ENCODE assay signal across 8 mouse cellular contexts in the genomic region with DNA sequence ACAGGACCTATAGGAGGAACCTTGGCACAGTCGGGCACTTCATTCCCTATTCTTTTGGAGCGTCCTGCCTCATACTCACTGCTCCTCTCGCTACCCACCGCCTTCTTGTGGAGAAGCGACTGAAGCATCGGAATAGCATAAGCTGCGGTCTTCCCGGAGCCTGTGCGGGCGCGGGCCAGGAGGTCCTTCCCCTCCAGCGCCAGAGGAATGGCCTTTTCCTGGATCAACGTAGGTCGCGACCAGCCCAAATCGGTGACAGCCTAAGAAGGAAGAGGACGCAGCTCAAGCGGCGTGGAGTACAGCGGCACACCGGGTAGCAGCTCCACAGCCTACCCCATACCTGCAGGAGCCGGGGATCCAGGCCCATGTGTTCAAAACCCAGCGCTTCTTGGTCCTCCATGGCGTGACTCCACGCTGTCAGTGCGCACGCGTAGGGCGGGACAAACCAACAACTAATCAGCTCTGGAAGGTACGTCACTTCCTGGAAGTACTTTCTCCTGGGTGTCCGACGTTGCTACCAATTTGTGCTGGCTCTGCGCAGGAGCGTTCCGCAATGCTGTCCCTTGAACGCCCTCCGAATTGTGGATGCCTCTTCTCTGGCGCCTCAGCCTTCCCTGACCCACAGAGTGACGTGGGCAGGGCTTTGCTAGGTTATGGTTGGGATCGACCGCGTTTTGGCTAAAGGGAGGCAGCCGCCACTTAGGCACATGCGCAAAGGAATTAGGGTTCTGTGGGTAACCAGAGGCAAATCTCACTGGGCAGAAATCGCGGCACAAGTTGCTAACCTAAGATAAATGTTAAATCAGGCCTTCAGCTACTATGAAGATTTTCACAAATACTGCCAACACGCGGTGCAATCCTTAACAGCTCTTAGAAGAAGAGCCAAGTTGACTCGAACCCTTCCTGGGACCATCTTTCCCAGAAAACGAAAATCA. TPM values are rescaled to one million over a fixed set of nuclear protein-coding genes. Genes with fewer than 3 reads are reported as not detected.
A peak's percentile ranks its signal among the peaks of the same experiment; 100 is the strongest.
DNase-seq lines count a peak whose midpoint lies in the region; ATAC-seq and TF ChIP-seq lines count a peak whose summit lies in the region.

A gene (minus strand): TSS at position 453 of the 935 bp plus-strand sequence.

- no peaks in the 10 kb centered on the region for H3K27me3 ChIP-seq in embryonic facial prominence, embryonic 14.5 days (replicated peaks; ENCODE audit: control insufficient read depth, insufficient read depth, low read length)
- H3K27me3 ChIP-seq in heart, adult 2 months (ENCODE audit: control insufficient read depth, insufficient read depth, low read length): no peaks in the 10 kb centered on the region
- no peaks in the 10 kb centered on the region for H3K27me3 ChIP-seq in limb, embryonic 13.5 days
- no peaks in the 10 kb centered on the region for H3K27me3 ChIP-seq in midbrain, embryonic 16.5 days (ENCODE audit: control insufficient read depth, insufficient read depth, low read depth, low read length)

- peak within 1 kb of the TSS; percentile 90 for H3K4me2 ChIP-seq in embryonic facial prominence, embryonic 14.5 days (ENCODE audit: low read depth, low read length)
- H3K4me2 ChIP-seq in limb, embryonic 13.5 days (replicated peaks): peak within 1 kb of the TSS; percentile 96
- peak within 1 kb of the TSS; percentile 97 for H3K4me2 ChIP-seq in midbrain, embryonic 16.5 days (ENCODE audit: low read length)

- no peak for TF ChIP-seq CTCF in heart, adult 2 months (IDR thresholded peaks at IDR 0.05)

- H3K27ac ChIP-seq in embryonic facial prominence, embryonic 14.5 days (replicated peaks; ENCODE audit: low read depth, low read length): peak within 1 kb of the TSS; percentile 97
- peak within 1 kb of the TSS; percentile 97 for H3K27ac ChIP-seq in heart, adult 2 months
- peak within 1 kb of the TSS; percentile 95 for H3K27ac ChIP-seq in limb, embryonic 13.5 days
- H3K27ac ChIP-seq in midbrain, embryonic 16.5 days (ENCODE audit: low read length): peak within 1 kb of the TSS; percentile 95

- peak within 1 kb of the TSS; percentile 77 for H3K9ac ChIP-seq in embryonic facial prominence, embryonic 14.5 days (ENCODE audit: low read depth, low read length)
- H3K9ac ChIP-seq in heart, adult 2 months (ENCODE audit: low read depth, low read length): peak within 1 kb of the TSS; percentile 86
- peak within 1 kb of the TSS; percentile 93 for H3K9ac ChIP-seq in limb, embryonic 13.5 days
- H3K9ac ChIP-seq in midbrain, embryonic 16.5 days (ENCODE audit: low read depth, low read length): peak within 1 kb of the TSS; percentile 83

- no peaks in the 10 kb centered on the region for H3K9me3 ChIP-seq in embryonic facial prominence, embryonic 14.5 days (ENCODE audit: control insufficient read depth, low read length)
- no peaks in the 10 kb centered on the region for H3K9me3 ChIP-seq in limb, embryonic 13.5 days
- H3K9me3 ChIP-seq in midbrain, embryonic 16.5 days (replicated peaks; ENCODE audit: control insufficient read depth, low read length, poor library complexity, severe bottlenecking): no peaks in the 10 kb centered on the region

- peak; percentile 99 for DNase-seq in 3T3-L1 (ENCODE audit: low read depth, low spot score)
- peak; percentile 60 to 80 for DNase-seq in adrenal gland, postnatal 4 days (ENCODE audit: low spot score in 2 of 2)
- peak; percentile 98 for DNase-seq in embryonic facial prominence, embryonic 14.5 days (ENCODE audit: low spot score)
- DNase-seq in heart, adult 2 months: peak; percentile 90 to 92
- DNase-seq in kidney, adult 8-10 months: peak; percentile 93
- DNase-seq in spleen, postnatal 10 days (ENCODE audit: low spot score in 2 of 2): peak; percentile 80 to 94

- no peaks in the 10 kb centered on the region; the same call in 1 of the 2 replicates for H3K79me2 ChIP-seq in heart, adult 2 months (replicated peaks; ENCODE audit: control insufficient read depth, insufficient read depth, low read length)

- WGBS in embryonic facial prominence, embryonic 14.5 days: 2% methylated on average over 45 of the region's 50 CpGs
- 2% methylated on average over 50 of the region's 50 CpGs for WGBS in heart, adult 2 months
- WGBS in limb, embryonic 13.5 days: 3% methylated on average over 50 of the region's 50 CpGs
- WGBS in midbrain, embryonic 16.5 days: 1% methylated on average over 50 of the region's 50 CpGs

- H3K4me3 ChIP-seq in embryonic facial prominence, embryonic 14.5 days (ENCODE audit: low read depth, low read length): peak within 1 kb of the TSS; percentile 68
- peak within 1 kb of the TSS; percentile 91 for H3K4me3 ChIP-seq in heart, adult 2 months
- peak within 1 kb of the TSS; percentile 97 for H3K4me3 ChIP-seq in limb, embryonic 13.5 days
- H3K4me3 ChIP-seq in midbrain, embryonic 16.5 days (ENCODE audit: low read depth, low read length): peak within 1 kb of the TSS; percentile 83

- peak; percentile 93 for TF ChIP-seq POLR2A in heart, adult 2 months (IDR thresholded peaks at IDR 0.05; ENCODE audit: insufficient read depth, low read depth, low read length)

- peaks cover 66% of the 10 kb centered on the region for H3K36me3 ChIP-seq in embryonic facial prominence, embryonic 14.5 days (ENCODE audit: control insufficient read depth, insufficient read depth, low read length)
- no peaks in the 10 kb centered on the region; the same call in 1 of the 2 replicates for H3K36me3 ChIP-seq in heart, adult 2 months (ENCODE audit: control insufficient read depth, insufficient read depth, low read length)
- H3K36me3 ChIP-seq in limb, embryonic 13.5 days: peaks cover 67% of the 10 kb centered on the region
- peaks cover 30% of the 10 kb centered on the region for H3K36me3 ChIP-seq in midbrain, embryonic 16.5 days (ENCODE audit: control insufficient read depth, insufficient read depth, low read length)

- H3K4me1 ChIP-seq in embryonic facial prominence, embryonic 14.5 days (ENCODE audit: control insufficient read depth, insufficient read depth, low read length): peaks cover 5% of the 10 kb centered on the region
- H3K4me1 ChIP-seq in heart, adult 2 months (ENCODE audit: control insufficient read depth, insufficient read depth, low read length): peaks cover 5% of the 10 kb centered on the region
- H3K4me1 ChIP-seq in limb, embryonic 13.5 days: peaks cover 13% of the 10 kb centered on the region
- peaks cover 21% of the 10 kb centered on the region for H3K4me1 ChIP-seq in midbrain, embryonic 16.5 days (ENCODE audit: control insufficient read depth, insufficient read depth, low read length)

- TF ChIP-seq EP300 in heart, adult 2 months (IDR thresholded peaks at IDR 0.05; ENCODE audit: insufficient read depth, low read depth, low read length): peak; percentile 87

- intact Hi-C loops in heart, adult 2 months (cut with DNase I): loop anchor here (2.0 to 10.0 kb wide), 2 partner anchors 67 to 563 kb away; a partner anchor contains a TSS

- ATAC-seq in embryonic facial prominence, embryonic 14.5 days (ENCODE audit: low read depth): peak; percentile 98
- ATAC-seq in limb, embryonic 13.5 days (ENCODE audit: low FRiP score, low read depth): peak; percentile 97
- peak; percentile 96 for ATAC-seq in midbrain, embryonic 16.5 days

RNA-seq across cellular contexts. Expression of the gene that starts here (rescaled TPM):
- 10 to 100 TPM; 69.1 to 70.1 TPM for total RNA-seq in adrenal gland, postnatal 4 days (2021)
- 79.6 and 89.9 TPM in 2 replicates for polyA plus RNA-seq in embryonic facial prominence, embryonic 14.5 days (2014; fragmentation: Nextera tagmentation; extraction: Ambion mirVana)
- total RNA-seq in heart, adult 2 months (2021): 10 to 100 TPM; 19.7 to 22.0 TPM
- 21.1 and 25.2 TPM in 2 replicates for polyA plus RNA-seq in heart, adult 2 months (2012; rRNA removed)
- 98.1 and 101 TPM in 2 replicates for polyA plus RNA-seq in limb, embryonic 13.5 days (2015; fragmentation: Nextera tagmentation; extraction: Ambion mirVana)
- 68.9 and 70.1 TPM in 2 replicates for polyA plus RNA-seq in midbrain, embryonic 16.5 days (2015; fragmentation: Nextera tagmentation; extraction: Ambion mirVana)

Comparison
In these comparisons a context has a peak if more than half of its experiments do, and no peak if none do; other contexts are left out.
1. Peak in every context shown above with its lines: DNase-seq, ATAC-seq, H3K4me3 ChIP-seq and H3K27ac ChIP-seq.